Mouse (Mus musculus) heart, embryonic 13.5 days (tissue): ENCODE results near the gene Tpbg. TPM values are rescaled to one million over a fixed set of nuclear protein-coding genes. Genes with fewer than 3 reads are reported as not detected.
A peak's percentile ranks its signal among the peaks of the same experiment; 100 is the strongest.

Experiments used
- ATAC-seq: fragments of 200-750 bp; cut with Nextera tagmentation; 2 replicates; pipeline ENCODE4 v1.8.0; 2017; ENCODE audit warnings: moderate TSS enrichment; ENCODE audit not compliant: insufficient number of reproducible peaks, low FRiP score, low TSS enrichment; ENCODE audit errors: extremely low read depth
- H3K27ac ChIP-seq: fragments of 300-500 bp; sonication (generic); replicated peaks from 2 replicates; pipeline ENCODE4 v1.5.1; 2015; ENCODE audit warnings: moderate library complexity, mild to moderate bottlenecking, inconsistent platforms
- H3K27me3 ChIP-seq: fragments of 300-500 bp; sonication (generic); replicated peaks from 2 replicates; pipeline ENCODE4 v1.6.1; 2015; ENCODE audit warnings: mild to moderate bottlenecking, inconsistent platforms
- H3K36me3 ChIP-seq: fragments of 300-500 bp; sonication (generic); 2 replicates; pipeline ENCODE4 v1.6.1; 2015; ENCODE audit warnings: mild to moderate bottlenecking, inconsistent platforms
- H3K4me1 ChIP-seq: fragments of 300-500 bp; sonication (generic); 2 replicates; pipeline ENCODE4 v1.6.1; 2015; ENCODE audit warnings: inconsistent platforms
- H3K4me2 ChIP-seq: fragments of 300-500 bp; sonication (generic); 2 replicates; pipeline ENCODE4 v1.6.1; 2015; ENCODE audit warnings: inconsistent platforms, mild to moderate bottlenecking, moderate library complexity
- H3K4me3 ChIP-seq: fragments of 300-500 bp; sonication (generic); 2 replicates; pipeline ENCODE4 v1.5.1; 2015; ENCODE audit warnings: moderate library complexity, mild to moderate bottlenecking, inconsistent platforms
- H3K9ac ChIP-seq: fragments of 300-500 bp; sonication (generic); 2 replicates; pipeline ENCODE4 v1.6.1; 2015; ENCODE audit warnings: inconsistent platforms, mild to moderate bottlenecking, moderate library complexity
- H3K9me3 ChIP-seq: fragments of 300-500 bp; sonication (generic); 2 replicates; pipeline ENCODE4 v1.6.1; 2016; ENCODE audit warnings: inconsistent platforms
- WGBS: fragments of 180-500 bp; shearing (Covaris S2); methylation state at CpG from one replicate; pipeline ENCODE4 v1.1.7; 2015; ENCODE audit warnings: mixed read lengths; 5-methylcytosine and 5-hydroxymethylcytosine counted together
- polyA plus RNA-seq: library from polyadenylated mRNA; unstranded; fragments of >200 nt; fragmentation: Nextera tagmentation; extraction: Ambion mirVana; gene quantifications from 2 replicates; pipeline ENCODE4 v1.2.1, GENCODE M21; 2015

Gene Tpbg
- polyA plus RNA-seq, 1 experiment from 2014 or later = 6.0 TPM

DNA sequence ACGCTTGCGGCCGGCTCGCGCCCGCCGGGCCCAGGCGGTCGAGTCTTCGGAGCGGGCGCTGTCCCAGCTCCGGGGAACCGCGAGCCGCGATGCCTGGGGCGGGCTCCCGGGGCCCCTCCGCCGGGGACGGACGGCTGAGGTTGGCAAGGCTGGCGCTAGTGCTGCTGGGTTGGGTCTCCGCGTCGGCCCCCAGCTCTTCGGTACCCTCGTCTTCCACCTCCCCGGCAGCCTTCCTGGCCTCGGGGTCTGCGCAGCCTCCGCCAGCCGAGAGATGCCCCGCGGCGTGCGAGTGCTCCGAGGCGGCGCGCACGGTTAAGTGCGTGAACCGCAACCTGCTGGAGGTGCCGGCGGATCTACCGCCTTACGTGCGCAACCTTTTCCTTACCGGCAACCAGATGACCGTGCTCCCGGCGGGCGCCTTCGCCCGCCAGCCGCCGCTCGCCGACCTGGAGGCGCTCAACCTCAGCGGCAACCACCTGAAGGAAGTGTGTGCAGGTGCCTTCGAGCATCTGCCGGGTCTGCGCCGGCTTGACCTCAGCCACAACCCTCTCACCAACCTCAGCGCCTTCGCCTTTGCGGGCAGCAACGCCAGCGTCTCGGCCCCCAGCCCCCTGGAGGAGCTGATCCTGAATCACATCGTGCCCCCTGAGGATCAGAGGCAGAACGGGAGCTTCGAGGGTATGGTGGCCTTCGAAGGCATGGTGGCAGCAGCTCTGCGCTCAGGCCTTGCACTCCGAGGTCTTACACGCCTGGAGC, 1.9 kb downstream of the Tpbg start:
- H3K27ac ChIP-seq = peak overlapping the region; percentile 79
- peaks cover 6% of the 10 kb centered on the region for H3K36me3 ChIP-seq

DNA sequence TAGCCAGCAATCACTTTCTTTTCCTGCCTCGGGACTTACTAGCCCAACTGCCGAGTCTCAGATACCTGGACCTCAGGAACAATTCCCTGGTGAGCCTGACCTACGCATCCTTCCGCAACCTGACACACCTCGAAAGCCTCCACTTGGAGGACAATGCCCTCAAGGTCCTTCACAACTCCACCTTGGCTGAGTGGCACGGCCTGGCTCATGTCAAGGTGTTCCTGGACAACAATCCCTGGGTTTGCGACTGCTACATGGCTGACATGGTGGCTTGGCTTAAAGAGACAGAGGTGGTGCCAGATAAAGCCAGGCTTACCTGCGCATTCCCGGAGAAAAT, 2.4 kb downstream of the Tpbg start:
- peaks cover 28% of the 10 kb centered on the region for H3K27me3 ChIP-seq
- WGBS = 72% methylated on average over 9 of the region's 9 CpGs
- H3K36me3 ChIP-seq = peaks cover 6% of the 10 kb centered on the region
- H3K4me2 ChIP-seq = peak overlapping the region; percentile 85
- H3K9me3 ChIP-seq = no peaks in the 10 kb centered on the region
- no peak for ATAC-seq
- peak overlapping the region; percentile 85; the same call in 1 of the 2 replicates for H3K9ac ChIP-seq
- no peak overlapping the region for H3K27ac ChIP-seq
- H3K4me1 ChIP-seq = peaks cover 10% of the 10 kb centered on the region
- peak overlapping the region; percentile 78 for H3K4me3 ChIP-seq

More for the DNA sequence above, 1.9 kb downstream of the Tpbg start:
- Histone ChIP-seq H3K4me1 (peaks cover 10% of the 10 kb centered on the region), H3K4me3 (peak overlapping the region; percentile 78), H3K4me2 (peak overlapping the region; percentile 85), H3K9ac (peak overlapping the region; percentile 85), H3K27me3 (peaks cover 29% of the 10 kb centered on the region), H3K9me3 (no peaks in the 10 kb centered on the region)
- WGBS = 4% methylated on average over 79 of the region's 80 CpGs
- no peak for ATAC-seq

DNA sequence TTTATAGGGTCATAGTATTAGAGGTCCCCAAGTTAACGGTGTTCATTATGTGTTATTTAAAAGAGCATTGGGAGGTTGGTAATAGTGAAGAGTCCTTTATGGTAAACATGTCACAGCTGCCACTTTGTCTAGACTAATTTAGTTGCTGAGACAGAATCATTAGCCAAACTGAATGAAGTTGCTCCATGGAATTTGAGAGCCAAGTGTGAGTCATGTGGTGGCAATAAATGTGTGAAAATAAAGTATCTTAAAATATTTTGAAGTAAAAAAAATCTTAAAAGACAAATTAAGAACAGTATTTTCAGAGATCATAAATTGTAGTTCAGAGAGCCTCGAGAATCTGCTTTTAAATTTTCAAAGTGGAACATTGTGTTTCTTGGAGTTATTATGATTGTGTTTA, 4.0 kb downstream of the Tpbg start:
- Histone ChIP-seq H3K4me2 (no peak overlapping the region), H3K9ac (no peak overlapping the region), H3K4me1 (peaks cover 10% of the 10 kb centered on the region), H3K9me3 (no peaks in the 10 kb centered on the region), H3K36me3 (peaks cover 6% of the 10 kb centered on the region), H3K27ac (no peak overlapping the region), H3K27me3 (peaks cover 18% of the 10 kb centered on the region), H3K4me3 (no peak overlapping the region)
- WGBS = 69% methylated on average over 2 of the region's 2 CpGs
- no peak for ATAC-seq

DNA sequence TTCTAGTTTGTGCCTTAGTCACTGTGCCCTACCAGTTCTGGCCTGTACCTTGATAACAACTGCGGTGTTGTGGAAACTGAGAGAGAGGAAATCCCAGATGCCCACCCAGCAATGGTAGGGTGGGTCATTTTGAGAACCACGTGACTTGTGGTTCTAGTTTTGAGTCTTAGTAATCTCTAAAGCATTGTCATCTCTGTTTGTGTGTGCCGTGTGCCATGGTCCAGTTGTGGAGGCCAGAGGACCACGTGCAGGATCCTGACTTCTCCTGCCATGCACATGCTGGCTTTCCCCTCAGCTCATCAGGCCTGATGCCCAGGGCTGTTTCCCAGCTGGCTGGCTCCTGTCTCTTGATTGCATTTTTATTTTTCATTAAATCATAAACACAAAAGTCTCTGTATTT, 12.6 kb downstream of the Tpbg start:
- 73% methylated on average over 4 of the region's 4 CpGs for WGBS
- ATAC-seq = no peak
- H3K36me3 ChIP-seq = no peaks in the 10 kb centered on the region
- H3K4me1 ChIP-seq = no peaks in the 10 kb centered on the region
- no peak overlapping the region for H3K4me3 ChIP-seq
- no peaks in the 10 kb centered on the region for H3K9me3 ChIP-seq
- H3K9ac ChIP-seq = no peak overlapping the region
- no peak overlapping the region for H3K27ac ChIP-seq
- H3K27me3 ChIP-seq = no peaks in the 10 kb centered on the region
- no peak overlapping the region for H3K4me2 ChIP-seq

DNA sequence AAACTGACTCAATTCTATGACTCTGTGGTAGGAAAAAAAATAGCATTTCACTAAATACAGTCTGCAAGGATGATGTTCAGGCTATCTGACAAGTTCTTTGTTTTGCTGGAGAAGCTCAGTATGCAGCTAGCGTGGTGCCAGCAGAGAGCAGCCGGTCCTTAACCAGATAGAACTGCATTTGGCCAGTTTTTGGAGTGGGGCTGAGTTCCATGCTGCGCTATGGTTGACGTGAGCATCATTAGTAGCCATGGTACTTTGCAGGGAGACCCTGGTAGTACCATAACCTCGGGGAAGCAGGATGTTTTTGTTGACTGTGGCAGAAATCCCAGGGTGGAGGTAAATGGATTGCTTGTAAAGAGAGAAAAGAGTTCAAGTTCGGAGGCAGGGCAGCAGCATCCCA, 14.3 kb downstream of the Tpbg start:
- Histone ChIP-seq H3K4me3 (no peak overlapping the region), H3K9me3 (no peaks in the 10 kb centered on the region), H3K27me3 (no peaks in the 10 kb centered on the region), H3K36me3 (no peaks in the 10 kb centered on the region), H3K27ac (no peak overlapping the region), H3K4me2 (no peak overlapping the region), H3K9ac (no peak overlapping the region), H3K4me1 (no peaks in the 10 kb centered on the region)
- 58% methylated on average over 6 of the region's 6 CpGs for WGBS
- ATAC-seq = no peak

DNA sequence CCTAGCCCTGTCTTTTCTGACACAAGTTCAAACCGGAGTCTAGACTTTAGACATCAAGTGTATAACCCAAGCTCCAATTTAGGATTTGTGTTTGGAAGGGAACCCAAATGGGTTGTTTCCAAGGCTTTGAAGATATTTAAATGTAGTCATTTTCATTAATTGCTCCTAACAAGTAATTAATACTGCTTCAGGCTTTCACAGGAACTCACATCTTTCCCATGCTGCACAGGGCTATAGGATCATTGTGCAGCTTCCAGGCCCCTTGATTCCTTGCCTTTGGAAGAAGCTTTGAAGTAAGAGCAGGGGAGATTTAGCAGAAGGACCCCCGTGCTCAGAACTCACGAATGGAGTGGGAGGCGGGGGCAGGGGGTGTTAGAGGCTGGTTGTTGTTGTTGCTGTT, 18.9 kb downstream of the Tpbg start:
- whole genome bisulfite sequencing = 51% methylated on average over 4 of the region's 4 CpGs
- Histone ChIP-seq H3K4me2 (no peak overlapping the region), H3K27ac (no peak overlapping the region), H3K27me3 (no peaks in the 10 kb centered on the region), H3K9ac (no peak overlapping the region), H3K4me3 (no peak overlapping the region), H3K9me3 (no peaks in the 10 kb centered on the region), H3K4me1 (no peaks in the 10 kb centered on the region), H3K36me3 (no peaks in the 10 kb centered on the region)
- no peak for ATAC-seq

DNA sequence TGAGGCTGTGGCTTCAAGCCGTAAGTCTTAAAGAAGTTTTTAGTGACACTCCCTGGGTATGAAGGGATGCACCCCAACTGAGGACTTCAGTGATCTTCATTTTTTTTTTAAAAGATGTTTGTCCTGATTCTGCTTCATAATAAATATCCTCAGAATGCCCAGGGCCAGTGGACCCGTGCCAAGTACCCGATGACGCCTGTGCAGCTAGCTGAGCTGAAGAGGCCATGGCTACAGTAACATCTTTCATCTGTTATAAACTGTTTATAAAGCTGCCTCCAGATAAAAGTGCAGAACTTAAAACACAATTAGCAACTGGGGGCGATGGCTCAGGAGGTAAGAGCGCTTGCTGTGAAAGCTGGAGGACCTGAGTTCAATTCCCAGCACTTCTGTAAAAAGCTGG, 20.4 kb downstream of the Tpbg start:
- H3K4me1 ChIP-seq = no peaks in the 10 kb centered on the region
- no peak overlapping the region for H3K9ac ChIP-seq
- no peaks in the 10 kb centered on the region for H3K27me3 ChIP-seq
- 73% methylated on average over 6 of the region's 6 CpGs for WGBS
- H3K36me3 ChIP-seq = no peaks in the 10 kb centered on the region
- no peak overlapping the region for H3K4me3 ChIP-seq
- no peak for ATAC-seq
- H3K27ac ChIP-seq = no peak overlapping the region
- no peaks in the 10 kb centered on the region for H3K9me3 ChIP-seq
- H3K4me2 ChIP-seq = no peak overlapping the region

DNA sequence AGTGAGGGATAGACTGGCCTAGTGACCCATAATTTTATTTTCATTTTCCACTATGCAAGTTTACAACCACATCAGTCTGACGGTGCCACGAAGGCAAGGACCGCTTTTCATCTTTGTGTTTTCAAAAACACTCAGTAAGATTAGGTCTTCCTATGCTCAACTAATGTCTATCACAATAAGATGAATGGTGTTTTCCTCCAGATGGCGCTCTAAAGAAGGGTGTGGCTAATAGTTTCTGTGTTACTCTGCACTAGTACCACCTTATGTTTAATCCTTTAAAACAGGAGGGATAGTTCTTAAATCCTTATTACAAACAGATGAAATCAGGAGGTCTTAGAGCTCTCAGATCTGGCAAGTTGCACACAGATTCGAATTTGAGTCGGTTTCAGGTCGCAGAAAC, 30.7 kb downstream of the Tpbg start:
- no peak for ATAC-seq
- Histone ChIP-seq H3K36me3 (no peaks in the 10 kb centered on the region), H3K27me3 (no peaks in the 10 kb centered on the region), H3K4me1 (no peaks in the 10 kb centered on the region), H3K9me3 (no peaks in the 10 kb centered on the region), H3K4me3 (no peak overlapping the region), H3K9ac (no peak overlapping the region), H3K4me2 (no peak overlapping the region), H3K27ac (no peak overlapping the region)
- WGBS = 72% methylated on average over 7 of the region's 7 CpGs

DNA sequence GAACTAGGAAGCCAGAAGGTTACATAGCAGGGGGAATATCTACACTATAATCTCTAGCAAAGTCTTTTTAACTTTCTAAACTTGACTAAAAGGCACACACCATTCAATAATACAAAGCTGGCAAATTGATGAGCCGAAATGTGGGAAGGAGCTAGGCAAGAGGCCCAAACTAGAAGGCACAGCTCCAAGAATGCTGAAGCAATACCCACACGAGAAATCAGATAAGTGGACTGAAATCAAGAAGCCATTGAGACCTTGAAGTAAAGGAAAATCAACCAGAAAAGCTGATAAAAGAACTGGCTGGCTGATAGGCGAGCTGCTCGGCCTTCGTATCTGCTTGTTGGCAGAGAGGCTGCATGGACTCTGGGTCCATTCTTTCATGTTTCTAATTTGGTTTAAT, 51.5 kb downstream of the Tpbg start:
- H3K4me1 ChIP-seq = no peaks in the 10 kb centered on the region

More for the DNA sequence above, 51.5 kb downstream of the Tpbg start:
- Histone ChIP-seq H3K27me3 (no peaks in the 10 kb centered on the region), H3K36me3 (no peaks in the 10 kb centered on the region), H3K4me2 (no peak overlapping the region), H3K9me3 (no peaks in the 10 kb centered on the region), H3K27ac (no peak overlapping the region), H3K9ac (no peak overlapping the region), H3K4me3 (no peak overlapping the region)
- ATAC-seq = no peak
- 61% methylated on average over 5 of the region's 5 CpGs for WGBS

Other genes with a start within 250 kb of the Tpbg start
- 20.0 and 21.7 TPM in 2 replicates for gene Ibtk, start 93.0 kb upstream of the Tpbg start, polyA plus RNA-seq